Mouse (Mus musculus): ENCODE measurements around the gene Ttyh3. TPM values are rescaled to one million over a fixed set of nuclear protein-coding genes. Genes with fewer than 3 reads are reported as not detected.

Ttyh3 gene
- polyA plus RNA-seq, 1 experiment from 2014 or later = 35.7 TPM

DNA sequence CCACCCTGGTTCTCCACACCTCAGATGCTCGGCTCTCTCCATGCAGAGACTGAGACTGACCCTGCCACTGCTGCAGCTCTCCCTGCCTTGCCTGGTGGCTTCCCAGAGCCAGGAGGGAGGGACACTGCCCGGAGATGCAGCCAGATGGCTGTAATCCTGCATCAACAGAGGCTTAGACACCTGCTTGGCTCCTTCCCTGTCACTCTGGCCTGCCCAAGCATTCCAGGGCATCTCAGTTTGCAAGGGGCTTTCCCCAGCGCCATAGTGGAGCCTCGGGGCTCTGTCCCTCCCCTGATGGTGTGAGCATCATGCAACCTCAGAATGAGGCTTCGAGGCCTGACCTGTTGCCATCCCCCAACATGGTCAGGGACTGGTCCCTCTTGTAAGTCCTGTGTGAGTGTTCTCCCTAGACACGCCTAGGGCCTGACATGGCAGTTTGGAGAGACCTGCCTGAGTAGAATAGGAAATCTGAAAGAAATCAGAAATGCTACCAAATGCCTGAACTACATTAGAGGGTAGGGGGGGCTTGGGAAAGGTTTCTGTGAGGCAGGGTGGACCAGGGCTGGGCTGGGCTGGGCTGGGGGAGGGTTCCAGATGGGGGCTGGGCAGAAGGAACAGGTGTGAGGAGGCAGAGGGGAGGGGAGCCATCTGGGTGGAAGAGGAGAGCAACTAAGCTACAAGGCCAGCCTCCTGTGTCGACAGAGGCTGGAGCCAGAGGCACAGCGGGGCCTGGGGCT is 65.7 kb downstream of the Ttyh3 start:
- Histone ChIP-seq H3K27ac (replicated peaks in 1 of 2; ENCODE audit: control insufficient read depth in 1 of 2, insufficient read depth in 1 of 2, low read depth in 2 of 2, low read length in 2 of 2) (no peak overlapping the region), H3K9ac (ENCODE audit: low read length) (no peak overlapping the region), H3K27me3 (ENCODE audit: control insufficient read depth, insufficient read depth, low read length) (peaks cover 6% of the 10 kb centered on the region), H3K4me3 (ENCODE audit: control insufficient read depth in 1 of 2, insufficient read depth in 1 of 2, low read depth in 1 of 2, low read length in 2 of 2) (no peak overlapping the region), H3K4me2 (ENCODE audit: low read length) (no peak overlapping the region), H3K4me1 (ENCODE audit: control insufficient read depth in 2 of 2, insufficient read depth in 2 of 2, low read length in 2 of 2) (no peaks in the 10 kb centered on the region), H3K36me3 (ENCODE audit: control insufficient read depth, insufficient read depth, low read length) (no peaks in the 10 kb centered on the region), H3K9me3 (ENCODE audit: control insufficient read depth, low read length) (no peaks in the 10 kb centered on the region)
- 35% methylated on average over 7 of the region's 8 CpGs for WGBS
- no peak for ATAC-seq (ENCODE audit: insufficient number of reproducible peaks, insufficient read depth, low FRiP score, low read depth)

DNA sequence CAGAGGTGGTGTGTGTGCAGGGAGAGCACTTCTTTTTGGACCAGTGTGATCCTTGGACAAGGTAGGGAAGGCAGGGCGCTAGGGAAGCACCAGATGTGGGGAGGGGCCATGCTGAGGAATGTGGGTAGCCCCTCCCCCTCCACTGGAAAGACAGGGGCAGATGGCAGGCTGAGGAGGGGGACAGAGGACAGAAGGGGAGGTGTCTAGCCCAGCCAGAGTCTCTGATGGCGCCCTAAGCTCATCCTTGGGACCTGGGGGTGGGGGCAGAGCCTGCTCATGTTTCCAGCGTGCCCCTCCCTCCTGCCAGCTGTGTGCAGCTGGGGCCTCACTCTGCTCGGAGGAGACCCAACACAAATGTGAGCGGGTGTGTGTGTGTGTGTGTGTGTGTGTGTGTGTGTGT is 67.3 kb downstream of the Ttyh3 start:
- no peak overlapping the region for H3K4me3 ChIP-seq (ENCODE audit: control insufficient read depth in 1 of 2, insufficient read depth in 1 of 2, low read depth in 1 of 2, low read length in 2 of 2)
- no peak overlapping the region for H3K9ac ChIP-seq (ENCODE audit: low read length)
- WGBS = 7% methylated on average over 5 of the region's 5 CpGs
- no peak overlapping the region for H3K4me2 ChIP-seq (ENCODE audit: low read length)
- H3K4me1 ChIP-seq (ENCODE audit: control insufficient read depth in 2 of 2, insufficient read depth in 2 of 2, low read length in 2 of 2) = no peaks in the 10 kb centered on the region
- no peak for ATAC-seq (ENCODE audit: insufficient number of reproducible peaks, insufficient read depth, low FRiP score, low read depth)
- H3K36me3 ChIP-seq (ENCODE audit: control insufficient read depth, insufficient read depth, low read length) = no peaks in the 10 kb centered on the region
- no peak overlapping the region for H3K27ac ChIP-seq (replicated peaks in 1 of 2; ENCODE audit: control insufficient read depth in 1 of 2, insufficient read depth in 1 of 2, low read depth in 2 of 2, low read length in 2 of 2)
- H3K27me3 ChIP-seq (ENCODE audit: control insufficient read depth, insufficient read depth, low read length) = peaks cover 6% of the 10 kb centered on the region
- no peaks in the 10 kb centered on the region for H3K9me3 ChIP-seq (ENCODE audit: control insufficient read depth, low read length)

- Histone ChIP-seq H3K27me3 (ENCODE audit: control insufficient read depth, insufficient read depth, low read length) (peaks cover 6% of the 10 kb centered on the region), H3K27ac (replicated peaks in 1 of 2; ENCODE audit: control insufficient read depth in 1 of 2, insufficient read depth in 1 of 2, low read depth in 2 of 2, low read length in 2 of 2) (no peak overlapping the region), H3K4me1 (ENCODE audit: control insufficient read depth in 2 of 2, insufficient read depth in 2 of 2, low read length in 2 of 2) (0 out of 4 replicates have a peak, but pooled peaks cover 0 to 2% of the 10 kb centered on the region in 2 experiments), H3K4me3 (ENCODE audit: control insufficient read depth in 1 of 2, insufficient read depth in 1 of 2, low read depth in 1 of 2, low read length in 2 of 2) (no peak overlapping the region), H3K4me2 (ENCODE audit: low read length) (no peak overlapping the region), H3K9ac (ENCODE audit: low read length) (no peak overlapping the region), H3K36me3 (ENCODE audit: control insufficient read depth, insufficient read depth, low read length) (no peaks in the 10 kb centered on the region), H3K9me3 (ENCODE audit: control insufficient read depth, low read length) (no peaks in the 10 kb centered on the region)
- 32% methylated on average over 6 of the region's 6 CpGs for WGBS
- no peak for ATAC-seq (ENCODE audit: insufficient number of reproducible peaks, insufficient read depth, low FRiP score, low read depth)
These were observed 69.1 kb downstream of the Ttyh3 start for GRCm38 (mm10) chr5:140579771-140580170.

GRCm38 (mm10) chr5:140579221-140579620 is 69.6 kb downstream of the Ttyh3 start:
- no peak overlapping the region for H3K27ac ChIP-seq (replicated peaks in 1 of 2; ENCODE audit: control insufficient read depth in 1 of 2, insufficient read depth in 1 of 2, low read depth in 2 of 2, low read length in 2 of 2)
- ATAC-seq (ENCODE audit: insufficient number of reproducible peaks, insufficient read depth, low FRiP score, low read depth) = no peak
- H3K4me3 ChIP-seq (ENCODE audit: control insufficient read depth in 1 of 2, insufficient read depth in 1 of 2, low read depth in 1 of 2, low read length in 2 of 2) = no peak overlapping the region
- peaks cover 6% of the 10 kb centered on the region for H3K27me3 ChIP-seq (ENCODE audit: control insufficient read depth, insufficient read depth, low read length)
- 0 out of 4 replicates have a peak, but pooled peaks cover 0 to 2% of the 10 kb centered on the region in 2 experiments for H3K4me1 ChIP-seq (ENCODE audit: control insufficient read depth in 2 of 2, insufficient read depth in 2 of 2, low read length in 2 of 2)
- no peaks in the 10 kb centered on the region for H3K9me3 ChIP-seq (ENCODE audit: control insufficient read depth, low read length)
- no peak overlapping the region for H3K4me2 ChIP-seq (ENCODE audit: low read length)
- WGBS = 42% methylated on average over 9 of the region's 9 CpGs
- H3K9ac ChIP-seq (ENCODE audit: low read length) = no peak overlapping the region
- H3K36me3 ChIP-seq (ENCODE audit: control insufficient read depth, insufficient read depth, low read length) = no peaks in the 10 kb centered on the region

- H3K4me2 ChIP-seq (ENCODE audit: low read length) = no peak overlapping the region
- H3K36me3 ChIP-seq (ENCODE audit: control insufficient read depth, insufficient read depth, low read length) = no peaks in the 10 kb centered on the region
- WGBS = 38% methylated on average over 5 of the region's 5 CpGs
- peak; percentile 29; the same call in 1 of the 2 replicates for ATAC-seq (ENCODE audit: insufficient number of reproducible peaks, insufficient read depth, low FRiP score, low read depth)
- H3K27ac ChIP-seq (replicated peaks in 1 of 2; ENCODE audit: control insufficient read depth in 1 of 2, insufficient read depth in 1 of 2, low read depth in 2 of 2, low read length in 2 of 2) = no peak overlapping the region
- H3K9ac ChIP-seq (ENCODE audit: low read length) = no peak overlapping the region
- peaks cover 0 to 4% of the 10 kb centered on the region in 2 experiments; a peak in 1 of 4 replicates for H3K4me1 ChIP-seq (ENCODE audit: control insufficient read depth in 2 of 2, insufficient read depth in 2 of 2, low read length in 2 of 2)
- no peak overlapping the region for H3K4me3 ChIP-seq (ENCODE audit: control insufficient read depth in 1 of 2, insufficient read depth in 1 of 2, low read depth in 1 of 2, low read length in 2 of 2)
- H3K27me3 ChIP-seq (ENCODE audit: control insufficient read depth, insufficient read depth, low read length) = peaks cover 4% of the 10 kb centered on the region
- H3K9me3 ChIP-seq (ENCODE audit: control insufficient read depth, low read length) = no peaks in the 10 kb centered on the region
These were observed 73.4 kb downstream of the Ttyh3 start for GRCm38 (mm10) chr5:140575381-140575866.

DNA sequence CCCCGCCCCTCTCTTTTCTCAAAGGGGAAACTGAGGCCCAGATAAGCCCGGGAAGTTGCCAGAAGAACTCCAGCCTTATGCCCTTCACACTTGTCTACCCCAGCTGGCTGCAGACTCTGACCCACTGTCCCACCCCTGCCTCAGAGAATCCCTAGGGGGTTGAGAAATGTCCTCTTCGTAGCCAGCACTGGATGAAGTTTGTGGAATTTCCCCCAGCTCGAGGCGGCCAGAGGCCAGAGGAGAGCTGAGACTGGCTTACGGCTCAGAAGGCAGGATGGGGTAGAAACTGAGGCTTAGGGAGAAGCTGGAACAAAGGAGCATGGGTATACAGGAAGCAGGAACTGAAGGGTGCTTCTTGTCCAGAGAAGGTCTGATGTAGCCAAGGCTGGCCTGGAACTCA is 76.2 kb downstream of the Ttyh3 start:
- Histone ChIP-seq H3K4me3 (ENCODE audit: control insufficient read depth in 1 of 2, insufficient read depth in 1 of 2, low read depth in 1 of 2, low read length in 2 of 2) (no peak overlapping the region), H3K9me3 (ENCODE audit: control insufficient read depth, low read length) (no peaks in the 10 kb centered on the region), H3K4me1 (ENCODE audit: control insufficient read depth in 2 of 2, insufficient read depth in 2 of 2, low read length in 2 of 2) (peaks cover 5 to 9% of the 10 kb centered on the region in 2 experiments), H3K9ac (ENCODE audit: low read length) (no peak overlapping the region), H3K27ac (replicated peaks in 1 of 2; ENCODE audit: control insufficient read depth in 1 of 2, insufficient read depth in 1 of 2, low read depth in 2 of 2, low read length in 2 of 2) (no peak overlapping the region), H3K36me3 (ENCODE audit: control insufficient read depth, insufficient read depth, low read length) (no peaks in the 10 kb centered on the region), H3K27me3 (ENCODE audit: control insufficient read depth, insufficient read depth, low read length) (no peaks in the 10 kb centered on the region), H3K4me2 (ENCODE audit: low read length) (no peak overlapping the region)
- 57% methylated on average over 6 of the region's 6 CpGs for WGBS
- ATAC-seq (ENCODE audit: insufficient number of reproducible peaks, insufficient read depth, low FRiP score, low read depth) = no peak

DNA sequence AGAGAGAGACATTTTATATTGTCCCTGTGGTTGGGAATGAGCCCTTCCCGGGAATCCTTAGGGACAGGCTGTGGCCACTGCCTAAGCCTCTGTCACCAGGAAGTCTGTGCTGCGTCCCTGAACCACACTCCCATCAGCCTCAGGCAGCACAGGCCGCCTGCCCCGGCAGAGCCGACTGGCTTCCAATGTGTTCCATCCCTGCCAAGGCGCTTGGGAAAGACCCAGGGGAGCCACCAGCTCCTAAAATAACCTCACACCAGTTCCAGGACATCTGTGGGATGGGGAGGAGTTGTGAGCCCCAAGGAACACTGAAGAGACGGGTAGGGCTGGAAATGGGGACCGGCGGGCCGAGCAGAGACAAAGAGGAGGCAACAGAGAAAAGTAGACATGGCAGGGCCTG is 77.2 kb downstream of the Ttyh3 start:
- 31% methylated on average over 10 of the region's 10 CpGs for WGBS
- ATAC-seq (ENCODE audit: insufficient number of reproducible peaks, insufficient read depth, low FRiP score, low read depth) = no peak
- no peak overlapping the region for H3K4me3 ChIP-seq (ENCODE audit: control insufficient read depth in 1 of 2, insufficient read depth in 1 of 2, low read depth in 1 of 2, low read length in 2 of 2)
- H3K4me2 ChIP-seq (ENCODE audit: low read length) = no peak overlapping the region
- no peak overlapping the region for H3K27ac ChIP-seq (replicated peaks in 1 of 2; ENCODE audit: control insufficient read depth in 1 of 2, insufficient read depth in 1 of 2, low read depth in 2 of 2, low read length in 2 of 2)
- no peaks in the 10 kb centered on the region for H3K9me3 ChIP-seq (ENCODE audit: control insufficient read depth, low read length)
- no peaks in the 10 kb centered on the region for H3K36me3 ChIP-seq (ENCODE audit: control insufficient read depth, insufficient read depth, low read length)
- no peaks in the 10 kb centered on the region for H3K27me3 ChIP-seq (ENCODE audit: control insufficient read depth, insufficient read depth, low read length)
- peaks cover 5 to 13% of the 10 kb centered on the region in 2 experiments for H3K4me1 ChIP-seq (ENCODE audit: control insufficient read depth in 2 of 2, insufficient read depth in 2 of 2, low read length in 2 of 2)
- no peak overlapping the region for H3K9ac ChIP-seq (ENCODE audit: low read length)

All from heart, embryonic 14.5 days (tissue).